Mouse (Mus musculus) cerebellum, adult 9-11 months (tissue): Measurements from ENCODE around the gene Siae.

ENCODE experiments used
- DNase-seq: peaks from one replicate; pipeline ENCODE4 v3.0.0; 2022

The Siae gene

DNA sequence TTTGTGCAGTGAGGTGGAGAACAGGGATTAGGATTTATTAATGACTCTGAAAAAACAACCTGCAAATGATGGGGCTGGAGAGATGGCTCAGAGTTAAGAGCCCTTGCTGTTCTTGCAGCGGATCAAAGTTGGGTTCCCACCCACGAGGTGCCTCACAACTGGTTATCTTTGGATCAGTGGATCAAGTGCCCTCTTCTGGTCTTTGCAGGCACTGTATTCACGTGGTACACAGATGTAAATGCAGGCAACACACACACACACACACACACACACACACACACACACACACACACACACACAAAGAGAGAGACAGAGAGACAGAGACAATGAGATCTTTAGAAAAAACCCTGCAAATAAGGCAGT, 132.4 kb downstream of the Siae start:
- no peak for DNase-seq

DNA sequence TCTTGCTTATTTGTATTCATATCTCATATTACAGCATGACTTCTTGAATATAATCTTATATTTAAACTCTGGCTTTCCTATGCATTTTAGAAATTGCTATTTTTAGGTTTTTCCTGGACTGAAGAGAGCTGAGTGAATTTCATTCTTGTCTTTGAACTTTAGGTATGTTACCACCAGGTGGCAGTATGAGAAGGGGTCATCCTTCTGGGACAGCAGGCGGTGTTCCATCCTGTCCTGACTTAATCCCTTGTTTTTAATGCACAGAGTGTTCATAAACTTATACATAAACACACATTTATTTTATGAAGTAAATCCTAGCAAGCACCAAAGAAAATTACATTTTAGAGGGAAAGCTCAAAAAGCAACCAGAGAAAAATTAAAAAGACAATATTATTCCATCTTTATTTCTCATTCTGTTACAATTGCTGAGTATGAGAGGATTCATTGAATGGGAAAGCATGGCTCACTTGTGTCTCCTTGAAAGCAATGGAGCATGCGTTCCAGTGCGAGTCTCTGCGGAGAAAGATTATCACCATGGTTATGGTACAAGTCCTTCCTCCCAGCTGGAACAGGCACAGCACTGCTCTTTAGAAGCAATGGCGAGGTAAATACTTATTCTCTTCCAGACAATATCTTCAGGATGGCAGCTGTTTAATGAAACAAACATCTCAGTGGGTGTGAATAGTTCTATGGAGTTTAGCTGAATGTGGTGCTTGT, 134.6 kb downstream of the Siae start:
- no peak for DNase-seq
